Mouse (Mus musculus) kidney, embryonic 16.5 days (tissue): ENCODE data around the gene D5Ertd579e. TPM values are rescaled to one million over a fixed set of nuclear protein-coding genes. Genes with fewer than 3 reads are reported as not detected.

Source experiments
- ATAC-seq: fragments of 200-750 bp; cut with Nextera tagmentation; 2 replicates; pipeline ENCODE4 v1.8.0; 2017; ENCODE audit warnings: moderate TSS enrichment; ENCODE audit not compliant: low FRiP score, low TSS enrichment
- H3K27ac ChIP-seq: fragments of 300-500 bp; sonication (generic); 2 replicates; pipeline ENCODE4 v1.5.1; 2014; ENCODE audit warnings: low read length
- H3K27me3 ChIP-seq: fragments of 300-500 bp; sonication (generic); 2 replicates; pipeline ENCODE4 v1.6.1; 2014; ENCODE audit warnings: low read length, control low read depth, mixed read lengths; ENCODE audit not compliant: insufficient read depth
- H3K36me3 ChIP-seq: fragments of 300-500 bp; sonication (generic); 2 replicates; pipeline ENCODE4 v1.6.1; 2014; ENCODE audit warnings: low read length, control low read depth, mixed read lengths; ENCODE audit not compliant: insufficient read depth
- H3K4me1 ChIP-seq: fragments of 300-500 bp; sonication (generic); 2 replicates; pipeline ENCODE4 v1.6.1; 2014; ENCODE audit warnings: low read length, control low read depth, mixed read lengths; ENCODE audit not compliant: insufficient read depth
- H3K4me2 ChIP-seq: fragments of 300-500 bp; sonication (generic); replicated peaks from 2 replicates; pipeline ENCODE4 v1.6.1; 2014; ENCODE audit warnings: low read depth, low read length
- H3K4me3 ChIP-seq: fragments of 300-500 bp; sonication (generic); 2 replicates; pipeline ENCODE4 v1.5.1; 2014; ENCODE audit warnings: mild to moderate bottlenecking, low read length
- H3K9ac ChIP-seq: fragments of 300-500 bp; sonication (generic); replicated peaks from 2 replicates; pipeline ENCODE4 v1.6.1; 2014; ENCODE audit warnings: low read length
- H3K9me3 ChIP-seq: fragments of 300-500 bp; sonication (generic); 2 replicates; pipeline ENCODE4 v1.6.1; 2016; ENCODE audit warnings: low read length, control low read depth
- WGBS: fragments of 180-500 bp; shearing (Covaris S2); extraction: QIAGEN DNeasy Blood & Tissue Kit; methylation state at CpG from one replicate; pipeline ENCODE4 v1.1.7; 2014; 5-methylcytosine and 5-hydroxymethylcytosine counted together
- polyA plus RNA-seq: library from polyadenylated mRNA; unstranded; fragments of >200 nt; fragmentation: Nextera tagmentation; extraction: Ambion mirVana; gene quantifications from 2 replicates; pipeline ENCODE4 v1.2.1, GENCODE M21; 2015

Gene D5Ertd579e
- polyA plus RNA-seq, 1 experiment from 2014 or later, result 18.4 TPM

GRCm38 (mm10) chr5:36579967-36580366, 115.9 kb downstream of the D5Ertd579e start:
- Histone ChIP-seq H3K27ac (peak overlapping the region; percentile 32), H3K4me2 (peak overlapping the region; percentile 87), H3K27me3 (no peaks in the 10 kb centered on the region), H3K36me3 (no peaks in the 10 kb centered on the region), H3K9ac (peak overlapping the region; percentile 33), H3K4me3 (peak overlapping the region; percentile 82), H3K9me3 (no peaks in the 10 kb centered on the region), H3K4me1 (peaks cover 33% of the 10 kb centered on the region)
- WGBS, result 37% methylated on average over 7 of the region's 7 CpGs
- ATAC-seq, result no peak

GRCm38 (mm10) chr5:36578982-36579381, 116.8 kb downstream of the D5Ertd579e start:
- Histone ChIP-seq H3K27ac (no peak overlapping the region), H3K36me3 (no peaks in the 10 kb centered on the region), H3K4me2 (no peak overlapping the region), H3K27me3 (no peaks in the 10 kb centered on the region), H3K4me1 (peaks cover 43% of the 10 kb centered on the region), H3K4me3 (no peak overlapping the region), H3K9ac (no peak overlapping the region), H3K9me3 (no peaks in the 10 kb centered on the region)
- ATAC-seq, result no peak
- 72% methylated on average over 2 of the region's 2 CpGs for WGBS

GRCm38 (mm10) chr5:36576457-36576856, 119.4 kb downstream of the D5Ertd579e start:
- ATAC-seq, result no peak
- H3K36me3 ChIP-seq, result peaks cover 3% of the 10 kb centered on the region
- WGBS, result 88% methylated on average over 3 of the region's 3 CpGs
- no peaks in the 10 kb centered on the region for H3K9me3 ChIP-seq
- H3K9ac ChIP-seq, result no peak overlapping the region
- H3K27ac ChIP-seq, result no peak overlapping the region
- H3K4me2 ChIP-seq, result no peak overlapping the region
- H3K4me1 ChIP-seq, result peaks cover 46% of the 10 kb centered on the region
- H3K4me3 ChIP-seq, result no peak overlapping the region
- H3K27me3 ChIP-seq, result no peaks in the 10 kb centered on the region

GRCm38 (mm10) chr5:36575745-36576144, 120.1 kb downstream of the D5Ertd579e start:
- no peaks in the 10 kb centered on the region for H3K27me3 ChIP-seq
- 82% methylated on average over 1 of the region's 1 CpGs for WGBS
- no peak overlapping the region for H3K4me3 ChIP-seq
- no peak overlapping the region for H3K4me2 ChIP-seq
- no peak overlapping the region for H3K9ac ChIP-seq
- H3K9me3 ChIP-seq, result no peaks in the 10 kb centered on the region
- H3K36me3 ChIP-seq, result peaks cover 10% of the 10 kb centered on the region
- no peak for ATAC-seq
- no peak overlapping the region for H3K27ac ChIP-seq
- peaks cover 41% of the 10 kb centered on the region for H3K4me1 ChIP-seq

- no peak for ATAC-seq
- H3K27ac ChIP-seq, result peak overlapping the region; percentile 78; the same call in 1 of the 2 replicates
- 83% methylated on average over 3 of the region's 3 CpGs for WGBS
- H3K9ac ChIP-seq, result no peak overlapping the region
- H3K36me3 ChIP-seq, result peaks cover 10% of the 10 kb centered on the region
- H3K4me1 ChIP-seq, result peaks cover 35% of the 10 kb centered on the region
- H3K27me3 ChIP-seq, result no peaks in the 10 kb centered on the region
- H3K4me2 ChIP-seq, result no peak overlapping the region
- H3K9me3 ChIP-seq, result no peaks in the 10 kb centered on the region
- H3K4me3 ChIP-seq, result no peak overlapping the region
Observed at GRCm38 (mm10) chr5:36575227-36575626, 120.6 kb downstream of the D5Ertd579e start.

GRCm38 (mm10) chr5:36574147-36574870, 121.5 kb downstream of the D5Ertd579e start:
- Histone ChIP-seq H3K4me3 (no peak overlapping the region), H3K27me3 (no peaks in the 10 kb centered on the region), H3K9ac (0 out of 2 replicates have a peak overlapping the region, but pooled peaks have one; percentile 1), H3K36me3 (peaks cover 10% of the 10 kb centered on the region), H3K27ac (peak overlapping the region; percentile 78), H3K9me3 (no peaks in the 10 kb centered on the region), H3K4me1 (peaks cover 28% of the 10 kb centered on the region), H3K4me2 (no peak overlapping the region)
- peak; percentile 61; the same call in 1 of the 2 replicates for ATAC-seq
- 35% methylated on average over 8 of the region's 8 CpGs for WGBS

GRCm38 (mm10) chr5:36573354-36573753, 122.5 kb downstream of the D5Ertd579e start:
- H3K27ac ChIP-seq, result no peak overlapping the region; the same call in 1 of the 2 replicates
- 56% methylated on average over 3 of the region's 3 CpGs for WGBS

GRCm38 (mm10) chr5:36571371-36571770, 124.5 kb downstream of the D5Ertd579e start:
- Histone ChIP-seq H3K4me3 (no peak overlapping the region), H3K36me3 (peaks cover 10% of the 10 kb centered on the region), H3K9ac (no peak overlapping the region), H3K9me3 (no peaks in the 10 kb centered on the region), H3K4me2 (no peak overlapping the region), H3K27me3 (no peaks in the 10 kb centered on the region), H3K27ac (no peak overlapping the region), H3K4me1 (peaks cover 53% of the 10 kb centered on the region)
- WGBS, result 91% methylated on average over 16 of the region's 16 CpGs
- ATAC-seq, result no peak

More at GRCm38 (mm10) chr5:36573354-36573753, 122.5 kb downstream of the D5Ertd579e start:
- Histone ChIP-seq H3K4me3 (no peak overlapping the region), H3K4me1 (peaks cover 35% of the 10 kb centered on the region), H3K9ac (no peak overlapping the region), H3K4me2 (no peak overlapping the region), H3K9me3 (no peaks in the 10 kb centered on the region), H3K27me3 (no peaks in the 10 kb centered on the region), H3K36me3 (peaks cover 10% of the 10 kb centered on the region)
- no peak for ATAC-seq

- Histone ChIP-seq H3K9ac (no peak overlapping the region), H3K36me3 (peaks cover 10% of the 10 kb centered on the region), H3K4me1 (peaks cover 53% of the 10 kb centered on the region), H3K4me2 (no peak overlapping the region), H3K27me3 (no peaks in the 10 kb centered on the region), H3K4me3 (no peak overlapping the region), H3K27ac (no peak overlapping the region), H3K9me3 (no peaks in the 10 kb centered on the region)
- ATAC-seq, result no peak
- 86% methylated on average over 4 of the region's 4 CpGs for WGBS
Observed at GRCm38 (mm10) chr5:36570546-36571245, 125.1 kb downstream of the D5Ertd579e start.

- Histone ChIP-seq H3K4me2 (no peak overlapping the region), H3K9ac (no peak overlapping the region), H3K4me1 (peaks cover 49% of the 10 kb centered on the region), H3K9me3 (no peaks in the 10 kb centered on the region), H3K36me3 (peaks cover 10% of the 10 kb centered on the region), H3K27me3 (no peaks in the 10 kb centered on the region), H3K27ac (no peak overlapping the region), H3K4me3 (no peak overlapping the region)
- no peak for ATAC-seq
- 91% methylated on average over 7 of the region's 7 CpGs for WGBS
Observed at GRCm38 (mm10) chr5:36570098-36570497, 125.7 kb downstream of the D5Ertd579e start.
